9 mouse cellular contexts compared by ENCODE assay signal in the genomic region with DNA sequence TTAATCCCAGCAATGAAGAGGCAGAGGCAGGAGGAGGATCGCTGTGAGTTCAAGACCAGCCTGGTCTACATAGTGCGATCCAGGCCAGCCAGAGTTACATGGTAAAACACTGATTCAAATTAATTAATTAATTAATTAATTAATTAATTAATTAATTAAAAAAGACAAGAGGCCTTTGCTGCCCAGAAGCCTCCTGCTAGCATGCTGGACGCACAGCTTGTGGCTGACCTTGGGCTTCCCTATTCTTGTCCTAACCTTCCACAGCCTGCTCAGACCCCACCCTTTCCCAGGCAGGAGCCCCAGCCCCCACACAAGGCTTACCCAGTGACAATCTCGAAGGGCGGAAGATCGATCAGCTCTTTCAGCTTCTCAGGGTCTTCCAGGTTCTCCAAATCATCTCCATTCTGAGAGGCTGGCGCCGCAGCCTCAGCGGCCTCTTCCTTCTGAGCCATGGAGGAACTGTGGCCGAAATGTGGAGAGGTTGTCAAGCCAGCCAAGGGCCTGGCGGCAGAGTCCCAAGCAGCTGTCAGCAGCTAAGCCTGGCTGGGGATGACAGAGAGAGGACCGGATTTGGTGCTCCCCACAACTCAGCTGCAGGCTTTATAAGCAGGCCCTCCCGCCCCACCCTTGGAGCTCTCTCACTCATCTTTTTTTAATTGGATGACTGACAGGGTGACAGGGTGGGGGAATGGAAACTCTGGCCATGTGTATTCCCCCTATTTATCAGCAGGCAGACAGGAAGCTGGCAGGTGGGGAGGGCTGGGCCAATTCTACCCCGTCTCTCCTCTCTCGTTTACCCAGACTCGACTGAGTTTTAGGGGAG. TPM values are rescaled to one million over a fixed set of nuclear protein-coding genes. Genes with fewer than 3 reads are reported as not detected.
DNase-seq lines count a peak whose midpoint lies in the region; ATAC-seq lines count a peak whose summit lies in the region.
"Had no signal": no experiment of that assay in that cellular context is flagged by ENCODE, and none has a peak within 500 bp of the region (broad histone marks: within the 10 kb centered on the region; RNA-seq: fewer than 3 reads in every experiment).

A gene (minus strand): TSS at position 773 of the 823 bp plus-strand sequence.

- H3K9ac ChIP-seq in hindbrain, embryonic 12.5 days = no peak within 1 kb of the TSS
- H3K9ac ChIP-seq in midbrain, embryonic 13.5 days (replicated peaks) = no peak within 1 kb of the TSS

- no peaks in the 10 kb centered on the region for H3K9me3 ChIP-seq in hindbrain, embryonic 12.5 days (replicated peaks)
- no peaks in the 10 kb centered on the region for H3K9me3 ChIP-seq in midbrain, embryonic 13.5 days

- peak within 1 kb of the TSS; percentile 12; the same call in 1 of the 2 replicates for H3K27ac ChIP-seq in hindbrain, embryonic 12.5 days
- no peak within 1 kb of the TSS for H3K27ac ChIP-seq in midbrain, embryonic 13.5 days
- H3K27ac ChIP-seq: left cerebral cortex, adult 2 months had no signal

- H3K4me2 ChIP-seq in hindbrain, embryonic 12.5 days (replicated peaks) = no peak within 1 kb of the TSS
- no peak within 1 kb of the TSS for H3K4me2 ChIP-seq in midbrain, embryonic 13.5 days (replicated peaks)

- WGBS in hindbrain, embryonic 12.5 days = 64% methylated on average over 16 of the region's 16 CpGs
- 73% methylated on average over 16 of the region's 16 CpGs for WGBS in midbrain, embryonic 13.5 days

- peak; percentile 18 for DNase-seq in embryo, embryonic 10.5 days (ENCODE audit: low spot score)
- DNase-seq in embryo, embryonic 9.5 days (ENCODE audit: extremely low spot score) = no peak
- peak; percentile 51 to 80 for DNase-seq in gastrocnemius, adult 8-10 months (ENCODE audit: low spot score in 2 of 2)
- no peak for DNase-seq in natural killer cell, adult 2 months (ENCODE audit: low spot score in 2 of 2)
- DNase-seq in MN1 (ENCODE audit: low spot score) = no peak
- no peak for DNase-seq in layer of hippocampus, postnatal 10 days (ENCODE audit: low spot score in 2 of 2)

- no peak for ATAC-seq in hindbrain, embryonic 12.5 days (ENCODE audit: low FRiP score)
- 0 out of 2 replicates have a peak, but pooled peaks have one; percentile 24 for ATAC-seq in midbrain, embryonic 13.5 days

- H3K36me3 ChIP-seq in hindbrain, embryonic 12.5 days = no peaks in the 10 kb centered on the region
- H3K36me3 ChIP-seq in midbrain, embryonic 13.5 days = no peaks in the 10 kb centered on the region

- no peak within 1 kb of the TSS for H3K4me3 ChIP-seq in hindbrain, embryonic 12.5 days
- H3K4me3 ChIP-seq in midbrain, embryonic 13.5 days (replicated peaks) = no peak within 1 kb of the TSS
- H3K4me3 ChIP-seq: left cerebral cortex, adult 2 months had no signal

- H3K27me3 ChIP-seq in hindbrain, embryonic 12.5 days = no peaks in the 10 kb centered on the region
- H3K27me3 ChIP-seq in midbrain, embryonic 13.5 days = no peaks in the 10 kb centered on the region

- peaks cover 27% of the 10 kb centered on the region for H3K4me1 ChIP-seq in hindbrain, embryonic 12.5 days
- H3K4me1 ChIP-seq in midbrain, embryonic 13.5 days (replicated peaks) = peaks cover 6% of the 10 kb centered on the region; the same call in 1 of the 2 replicates

RNA-seq across cellular contexts. Expression of the gene that starts here (rescaled TPM):
- total RNA-seq in gastrocnemius, adult 8-10 months (2022) = 100 to 1,000 TPM; 445 to 531 (median 476) TPM
- polyA plus RNA-seq in hindbrain, embryonic 12.5 days (2016; fragmentation: Nextera tagmentation; extraction: Ambion mirVana) = 2.1 and 5.3 TPM in 2 replicates
- 0.46 and 0.58 TPM in 2 replicates for polyA plus RNA-seq in midbrain, embryonic 13.5 days (2015; fragmentation: Nextera tagmentation; extraction: Ambion mirVana)
- total RNA-seq in layer of hippocampus, postnatal 10 days (2021) = under 1 TPM in 1 of 2 experiments, not detected in 1; 0.47 TPM
- total RNA-seq: left cerebral cortex, adult 2 months had no signal

Comparison
In these comparisons a context has a peak if more than half of its experiments do, and no peak if none do; other contexts are left out.
1. RNA of the gene that starts here (total RNA-seq): 445 to 531 TPM in gastrocnemius, adult 8-10 months; 0.47 TPM in layer of hippocampus, postnatal 10 days; every median in the first group is over 100 times any median in the second.
2. DNase-seq: peak in embryo, embryonic 10.5 days (single experiment) and gastrocnemius, adult 8-10 months (2 of 2); none in embryo, embryonic 9.5 days (single experiment), natural killer cell, adult 2 months (0 of 2), MN1 (single experiment) and layer of hippocampus, postnatal 10 days (0 of 2).
3. Peak in ATAC-seq in midbrain, embryonic 13.5 days; RNA of the gene not detected or under 1 TPM.